Mouse (Mus musculus) adrenal gland, postnatal 14 days (tissue): ENCODE measurements at regions not wholly inside any gene's neighbourhood (a gene's known extent, or its start where the extent isn't known, plus 50 kb on each side); places are given as distances from the start of the nearest gene placed in this dataset.

ENCODE experiments used
- DNase-seq: peaks from one replicate; pipeline ENCODE4 v3.0.0; 2021; ENCODE audit warnings: mixed read lengths

DNA sequence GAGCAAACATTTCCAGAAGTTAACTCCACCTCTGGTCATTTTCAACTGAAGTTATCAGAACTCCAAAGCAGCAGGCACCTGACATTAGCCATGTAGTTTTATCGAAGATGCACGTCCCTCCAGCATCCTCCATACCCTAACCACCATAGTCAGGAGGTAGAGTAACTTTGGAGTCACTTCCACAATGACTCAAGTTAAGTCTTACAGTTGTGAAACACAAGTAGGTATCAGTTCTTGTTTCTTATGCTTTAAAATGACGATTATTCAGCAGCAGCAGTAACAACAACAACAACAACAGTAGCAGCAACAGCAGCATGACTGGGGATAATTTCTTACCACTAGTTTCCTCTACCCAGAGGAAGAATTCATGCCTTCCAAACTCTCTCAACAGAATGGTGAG is 51.3 kb upstream of the Tank start:
- no peak for DNase-seq

- DNase-seq = no peak
These were observed 54.2 kb upstream of the Tank start for GRCm38 (mm10) chr2:61524060-61524734.

GRCm38 (mm10) chr2:61514445-61515123 is 63.8 kb upstream of the Tank start:
- no peak for DNase-seq

DNA sequence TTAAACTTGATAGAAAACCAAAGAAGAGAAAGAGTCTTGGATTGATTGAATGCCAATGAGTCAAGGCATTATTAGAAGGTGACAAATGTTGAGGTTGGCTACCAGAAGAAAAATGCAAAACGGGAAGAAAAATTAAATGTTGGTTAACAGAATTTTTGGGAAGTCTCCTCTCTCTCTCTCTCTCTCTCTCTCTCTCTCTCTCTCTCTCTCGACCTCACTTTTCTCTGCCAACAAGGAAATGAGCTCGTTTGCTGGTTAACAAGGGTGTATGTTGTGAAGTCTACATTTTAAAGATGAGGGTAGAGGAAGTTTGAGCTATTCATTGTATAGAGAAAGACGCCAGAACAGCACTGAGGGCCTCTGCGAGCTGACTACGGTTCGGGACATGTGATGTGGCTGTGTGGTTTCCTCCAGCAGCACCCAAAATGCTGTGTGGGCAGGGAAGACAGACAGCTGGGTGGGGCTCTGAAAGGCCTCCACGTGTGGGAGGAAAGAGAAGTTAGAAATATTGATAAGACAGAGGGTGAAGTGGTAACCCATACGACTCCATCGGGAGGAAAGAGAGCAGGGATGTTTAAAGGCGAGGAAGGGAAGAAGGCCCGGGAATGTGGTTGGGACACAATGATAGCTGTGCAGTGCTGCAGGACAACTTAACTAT is 64.5 kb upstream of the Tank start:
- peak; percentile 15 for DNase-seq

GRCm38 (mm10) chr2:61503594-61503993 is 74.8 kb upstream of the Tank start:
- no peak for DNase-seq

DNA sequence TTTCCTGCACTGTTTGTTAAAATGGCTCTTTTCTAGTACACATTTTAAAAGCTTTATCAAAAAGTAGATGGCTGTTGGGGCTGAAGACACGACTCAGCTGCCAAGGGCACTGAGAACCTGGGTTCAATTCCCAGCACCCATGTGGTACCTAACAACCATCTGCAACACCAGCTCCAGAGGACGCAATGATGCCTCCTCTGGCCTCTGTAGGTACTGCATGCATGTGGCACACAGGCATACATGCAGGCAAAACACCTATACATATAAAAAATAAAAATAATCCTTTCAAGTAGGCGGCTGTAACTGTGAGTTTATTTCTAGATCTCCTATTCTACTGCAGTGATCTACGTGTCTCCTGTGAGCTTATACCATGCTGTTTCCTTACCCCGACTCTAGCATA is 76.5 kb upstream of the Tank start:
- no peak for DNase-seq

GRCm38 (mm10) chr2:61499266-61499665 is 79.1 kb upstream of the Tank start:
- DNase-seq = no peak

DNA sequence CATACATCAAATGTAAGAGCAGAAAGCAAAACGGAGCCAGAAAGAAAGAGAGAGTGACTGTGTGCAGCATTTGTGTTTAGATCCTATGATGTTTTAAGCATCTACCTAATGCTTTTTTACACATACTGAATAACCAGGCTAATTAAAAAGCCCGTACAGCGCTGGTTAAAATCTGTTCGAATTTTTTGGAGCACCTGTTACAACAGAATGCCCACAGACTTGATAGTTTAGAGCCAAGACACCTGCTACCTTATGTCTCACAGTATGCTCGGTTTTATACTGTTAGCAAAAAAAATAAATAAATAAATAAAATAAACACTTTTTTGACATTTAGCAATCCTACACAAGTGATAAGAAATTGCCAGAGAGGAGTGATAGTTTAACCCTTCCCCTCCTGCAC is 80.5 kb upstream of the Tank start:
- no peak for DNase-seq

- no peak for DNase-seq
These were observed 81.4 kb upstream of the Tank start for GRCm38 (mm10) chr2:61496968-61497367.

DNA sequence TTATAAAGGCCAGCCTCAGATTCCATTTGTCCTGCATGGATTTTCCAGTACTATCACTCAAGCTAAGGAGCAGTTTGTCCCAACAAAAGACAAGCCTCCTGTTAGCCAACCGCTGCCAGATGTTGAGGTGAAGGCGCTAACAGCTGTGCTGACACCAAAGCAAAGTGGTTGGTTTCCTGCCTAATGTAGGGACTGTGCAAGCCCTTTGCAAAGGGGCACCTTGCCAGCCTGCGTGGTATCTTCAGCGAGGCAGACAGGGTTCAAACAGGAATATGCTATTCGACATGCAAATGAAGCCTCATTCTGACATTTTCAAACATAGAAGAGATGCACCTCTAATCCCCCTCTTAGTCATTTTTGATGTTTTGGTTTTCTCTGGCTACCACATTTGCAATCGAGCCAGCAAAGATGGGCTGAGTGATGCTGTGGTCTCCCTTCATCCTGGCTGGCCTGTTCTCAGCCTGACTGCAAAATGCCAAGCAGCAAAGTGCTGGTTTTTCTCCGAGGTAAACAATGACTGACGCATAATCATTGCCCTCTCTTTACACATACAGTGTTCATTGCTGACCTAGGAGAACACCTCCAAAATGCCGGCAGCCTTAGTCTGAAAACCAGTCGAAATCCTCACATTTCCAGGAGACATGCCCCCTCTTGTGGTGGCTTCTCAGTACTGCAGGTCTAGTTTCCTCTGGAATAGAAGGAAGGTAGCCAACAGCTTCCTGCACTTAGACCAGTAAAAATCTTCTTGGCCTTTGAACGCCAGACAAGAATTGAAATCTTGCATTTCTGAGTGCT is 84.3 kb upstream of the Tank start:
- DNase-seq = peak; percentile 81

DNA sequence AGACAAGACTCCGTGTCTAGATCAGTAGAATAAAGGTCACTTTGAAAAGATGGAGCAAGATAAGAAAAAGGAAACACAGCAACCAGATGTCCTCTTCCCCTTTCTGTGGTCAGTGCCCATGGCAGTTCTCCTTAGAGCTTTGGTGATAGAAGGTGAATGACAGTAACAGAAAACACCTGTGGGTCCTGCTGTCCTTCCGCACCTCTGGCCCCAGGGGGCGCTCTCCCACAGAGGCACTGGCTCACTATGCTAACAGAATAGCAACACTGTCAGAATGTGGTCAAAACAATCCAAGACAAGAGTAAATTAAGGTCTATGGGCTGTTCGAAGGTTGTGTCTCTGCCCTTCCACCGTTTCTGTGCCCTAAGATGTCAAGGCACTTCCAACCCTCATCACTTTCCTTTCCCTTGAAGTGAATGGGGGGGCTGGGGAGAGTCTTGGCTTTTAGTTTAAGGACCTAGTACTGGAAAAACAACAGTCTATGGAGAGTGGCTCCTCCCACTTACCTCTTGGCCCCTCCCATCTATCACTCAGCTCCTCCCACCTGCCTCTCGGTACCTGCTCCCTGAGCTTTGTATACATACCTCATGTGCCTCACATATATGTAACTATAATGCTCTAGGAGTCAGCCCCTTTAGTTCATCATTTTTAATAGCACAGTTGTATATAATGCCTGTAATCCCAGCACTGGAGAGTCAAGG is 86.2 kb upstream of the Tank start:
- DNase-seq = peak; percentile 53

- peak; percentile 11 for DNase-seq
These were observed 87.8 kb upstream of the Tank start for GRCm38 (mm10) chr2:61490436-61491109.

DNA sequence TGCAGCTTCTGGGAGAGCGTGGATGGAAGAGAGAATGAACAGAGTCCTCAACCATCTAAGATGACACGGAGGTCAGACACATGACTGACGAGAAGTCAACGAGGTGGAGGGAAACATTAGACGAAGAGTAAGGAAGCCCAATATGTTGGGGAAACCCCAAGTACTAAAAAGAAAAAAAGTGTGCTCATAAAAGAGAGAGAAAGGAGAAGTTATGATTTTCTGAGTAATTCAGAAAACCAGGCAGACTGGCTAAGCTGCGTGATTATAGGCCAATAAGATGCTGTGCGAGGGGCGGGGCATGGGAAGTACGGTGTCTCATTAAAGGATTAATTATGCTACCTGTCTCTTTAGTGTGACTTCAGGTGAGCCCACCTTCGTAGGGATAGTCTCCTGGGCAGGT is 88.6 kb upstream of the Tank start:
- no peak for DNase-seq

DNA sequence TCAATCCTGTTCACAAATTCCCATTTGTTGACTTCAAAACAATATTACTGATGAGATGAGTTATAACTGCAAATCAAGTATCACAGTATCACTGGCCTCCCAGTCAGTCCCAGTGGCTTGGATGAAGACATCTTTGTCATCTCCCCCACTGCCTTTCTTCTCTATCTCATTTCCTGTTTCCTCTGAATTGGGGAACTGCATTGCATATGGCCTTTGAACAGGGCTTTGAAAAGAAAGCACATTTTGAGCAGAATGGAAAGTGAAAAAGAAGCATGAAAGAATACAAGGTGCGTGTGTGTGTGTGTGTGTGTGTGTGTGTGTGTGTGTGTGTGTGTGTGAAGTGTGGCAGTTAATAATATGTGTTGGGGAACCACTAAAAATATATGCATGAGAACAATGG is 94.6 kb upstream of the Tank start:
- no peak for DNase-seq

GRCm38 (mm10) chr2:61476648-61477047 is 101.7 kb upstream of the Tank start:
- DNase-seq = no peak

DNA sequence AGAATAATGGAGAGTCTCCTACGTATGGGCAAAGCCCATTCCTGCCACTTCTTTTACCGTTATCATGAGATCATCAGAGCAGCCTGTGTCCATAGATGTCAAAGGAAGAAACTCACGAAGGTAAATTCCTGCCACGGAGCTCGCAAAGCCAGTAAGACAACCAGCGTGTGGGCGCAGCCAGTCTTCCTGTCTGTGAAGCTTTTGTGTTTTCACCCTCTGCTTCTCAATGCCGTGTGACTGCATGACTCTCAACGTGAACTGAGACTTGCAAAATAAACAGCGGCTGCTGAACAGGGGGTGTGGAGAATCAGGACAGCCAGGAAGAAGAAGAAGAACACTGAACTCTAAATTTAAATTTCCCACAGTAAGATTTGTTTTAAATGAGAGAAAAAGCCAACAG is 103.8 kb upstream of the Tank start:
- no peak for DNase-seq

DNA sequence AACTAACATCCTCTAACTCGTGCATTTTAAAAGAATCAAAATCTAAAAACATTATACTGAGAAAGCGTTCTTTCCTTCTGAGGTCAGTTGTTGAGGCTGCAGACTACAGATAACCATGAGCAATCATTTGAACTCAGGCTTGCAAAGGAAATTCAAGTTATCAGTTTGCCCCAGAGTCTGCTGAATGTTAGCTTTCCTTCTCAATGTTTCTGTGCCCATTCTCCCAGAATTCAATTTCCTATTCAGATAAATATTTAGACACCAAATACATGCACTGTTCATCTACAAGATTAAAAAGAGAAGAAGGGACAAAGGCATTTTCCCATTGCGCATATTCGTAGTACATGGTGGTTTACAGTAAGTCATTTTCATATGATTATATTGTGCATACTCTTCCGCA is 107.9 kb upstream of the Tank start:
- DNase-seq = no peak

- no peak for DNase-seq
These were observed 108.3 kb upstream of the Tank start for GRCm38 (mm10) chr2:61470064-61470463.

GRCm38 (mm10) chr2:61455902-61456301 is 122.5 kb upstream of the Tank start:
- peak; percentile 77 for DNase-seq

- no peak for DNase-seq
These were observed 123.7 kb upstream of the Tank start for GRCm38 (mm10) chr2:61454729-61455128.

- DNase-seq = peak; percentile 88
These were observed 124.1 kb upstream of the Tank start for GRCm38 (mm10) chr2:61454311-61454728.
